Mouse (Mus musculus): ENCODE data around the gene Aldh8a1. TPM values are rescaled to one million over a fixed set of nuclear protein-coding genes. Genes with fewer than 3 reads are reported as not detected.

Aldh8a1 gene
- polyA plus RNA-seq, 2 experiments: 11.6 to 21.5 TPM

DNA sequence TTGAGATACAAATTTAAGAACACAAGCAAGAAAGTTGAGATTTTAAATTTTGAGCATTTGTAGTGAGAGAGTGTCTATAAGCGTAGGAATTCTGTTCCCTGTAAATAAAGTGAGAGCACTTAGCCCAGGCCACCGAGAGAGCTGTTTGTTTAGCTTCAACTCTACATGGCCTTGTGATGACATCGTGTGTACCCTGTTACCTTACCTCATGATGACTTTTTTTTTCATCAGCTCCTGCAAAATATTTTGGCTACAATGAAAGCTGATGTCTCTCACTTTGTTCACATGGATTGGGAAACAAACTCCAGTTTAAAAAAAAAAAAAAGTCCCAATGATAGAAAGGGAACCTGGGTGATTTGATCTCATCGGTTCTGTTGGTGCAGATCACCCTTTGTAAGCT lies 64.6 kb downstream of the Aldh8a1 start:
- DNase-seq (ENCODE audit: low read depth in 3 of 3, low spot score in 3 of 3): no peak
- no peak overlapping the region for H3K27ac ChIP-seq
- WGBS (ENCODE audit: insufficient replicate concordance): 60% methylated on average over 4 of the region's 4 CpGs

DNA sequence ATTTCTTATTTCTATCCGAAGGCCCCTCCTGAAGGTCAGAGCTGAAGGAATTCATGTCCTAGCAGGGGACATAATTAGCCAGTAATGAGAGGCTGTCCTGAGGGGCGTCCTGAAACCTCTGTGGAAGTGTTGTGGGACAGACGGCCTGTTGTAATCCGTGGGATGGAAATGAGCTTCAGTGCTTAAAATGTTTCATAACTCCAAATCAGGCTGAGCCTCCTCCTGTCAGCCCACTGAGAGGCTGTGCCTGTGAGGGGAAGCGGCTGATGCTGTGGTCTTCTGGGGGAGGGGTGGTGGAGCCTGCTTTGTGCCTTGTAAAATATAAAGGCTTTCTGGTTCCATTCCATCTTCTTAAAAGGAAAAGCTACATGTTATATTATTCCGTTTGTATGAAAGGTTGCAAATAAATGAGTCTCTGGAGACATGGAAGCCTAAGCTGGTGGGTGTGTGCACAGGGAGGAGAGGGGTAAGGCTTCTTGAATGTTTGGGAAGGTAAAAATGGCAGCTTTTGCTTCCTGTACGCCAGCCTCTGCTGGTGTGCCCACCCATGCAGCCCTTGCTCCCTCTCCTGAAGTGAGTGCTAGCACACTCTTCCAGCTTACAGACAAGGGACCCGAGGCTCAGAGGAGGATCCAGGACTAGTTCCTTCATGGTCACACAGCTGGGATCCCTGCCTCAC lies 66.7 kb downstream of the Aldh8a1 start:
- Histone ChIP-seq H3K27ac (no peak overlapping the region), H3K4me1 (replicated peaks; ENCODE audit: control insufficient read depth in 2 of 2, insufficient read depth in 2 of 2, low read length in 1 of 2) (peaks cover 3 to 27% of the 10 kb centered on the region in 2 experiments; a peak in 3 of 4 replicates), H3K36me3 (replicated peaks; ENCODE audit: control insufficient read depth, insufficient read depth, low read depth) (no peaks in the 10 kb centered on the region), H3K4me2 (ENCODE audit: low read depth) (no peak overlapping the region), H3K9ac (replicated peaks) (no peak overlapping the region), H3K9me3 (ENCODE audit: control insufficient read depth, low read length) (no peaks in the 10 kb centered on the region), H3K4me3 (ENCODE audit: insufficient read depth in 1 of 2, low read depth in 2 of 2, low read length in 2 of 2) (no peak overlapping the region), H3K27me3 (ENCODE audit: control insufficient read depth, insufficient read depth, low read length) (no peaks in the 10 kb centered on the region)
- 43% methylated on average over 8 of the region's 8 CpGs for whole genome bisulfite sequencing (ENCODE audit: insufficient replicate concordance)
- TF ChIP-seq EP300 (IDR thresholded peaks at IDR 0.05; ENCODE audit: low read depth): no peak
- no peak for TF ChIP-seq CTCF (IDR thresholded peaks at IDR 0.05; ENCODE audit: low read depth)
- ATAC-seq (ENCODE audit: insufficient read depth) (no peak), DNase-seq (ENCODE audit: low read depth in 3 of 3, low spot score in 3 of 3) (no peak)

More for the DNA sequence above, 64.6 kb downstream of the Aldh8a1 start:
- Histone ChIP-seq H3K9ac (replicated peaks) (no peak overlapping the region), H3K4me3 (ENCODE audit: insufficient read depth in 1 of 2, low read depth in 2 of 2, low read length in 2 of 2) (no peak overlapping the region), H3K9me3 (ENCODE audit: control insufficient read depth, low read length) (no peaks in the 10 kb centered on the region), H3K36me3 (replicated peaks; ENCODE audit: control insufficient read depth, insufficient read depth, low read depth) (no peaks in the 10 kb centered on the region), H3K4me1 (replicated peaks; ENCODE audit: control insufficient read depth in 2 of 2, insufficient read depth in 2 of 2, low read length in 1 of 2) (peaks cover 3 to 25% of the 10 kb centered on the region in 2 experiments; a peak in 3 of 4 replicates), H3K4me2 (ENCODE audit: low read depth) (no peak overlapping the region), H3K27me3 (ENCODE audit: control insufficient read depth, insufficient read depth, low read length) (no peaks in the 10 kb centered on the region)
- no peak for ATAC-seq (ENCODE audit: insufficient read depth)
- TF ChIP-seq EP300 (IDR thresholded peaks at IDR 0.05; ENCODE audit: low read depth) (no peak), CTCF (IDR thresholded peaks at IDR 0.05; ENCODE audit: low read depth) (no peak)

DNA sequence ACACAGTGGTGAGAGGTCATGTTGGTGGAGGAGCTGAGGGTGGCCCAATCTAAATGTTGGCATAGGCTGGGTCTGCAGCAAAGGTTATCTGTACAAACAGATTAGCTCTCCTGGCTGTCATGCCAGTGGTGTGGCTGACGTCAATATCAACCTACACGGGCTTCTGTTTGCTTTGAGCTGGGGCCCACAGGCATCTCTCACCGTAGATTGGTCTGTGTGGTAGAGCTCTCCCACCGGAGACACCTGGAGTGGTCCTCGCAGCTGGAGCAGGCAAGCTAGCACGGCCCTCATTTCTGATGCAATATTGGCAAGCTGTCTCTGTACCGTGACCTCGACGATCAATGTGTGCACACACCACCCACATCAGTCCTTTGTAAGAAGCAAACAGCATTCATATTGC lies 67.3 kb downstream of the Aldh8a1 start:
- H3K4me3 ChIP-seq (ENCODE audit: insufficient read depth in 1 of 2, low read depth in 2 of 2, low read length in 2 of 2): no peak overlapping the region
- no peak overlapping the region for H3K4me2 ChIP-seq (ENCODE audit: low read depth)
- ATAC-seq (ENCODE audit: insufficient read depth): peak; percentile 79
- H3K36me3 ChIP-seq (replicated peaks; ENCODE audit: control insufficient read depth, insufficient read depth, low read depth): no peaks in the 10 kb centered on the region
- H3K9me3 ChIP-seq (ENCODE audit: control insufficient read depth, low read length): no peaks in the 10 kb centered on the region
- H3K9ac ChIP-seq (replicated peaks): no peak overlapping the region
- TF ChIP-seq CTCF (IDR thresholded peaks at IDR 0.05; ENCODE audit: low read depth) (no peak), EP300 (IDR thresholded peaks at IDR 0.05; ENCODE audit: low read depth) (no peak)
- peaks cover 3 to 27% of the 10 kb centered on the region in 2 experiments; a peak in 3 of 4 replicates for H3K4me1 ChIP-seq (replicated peaks; ENCODE audit: control insufficient read depth in 2 of 2, insufficient read depth in 2 of 2, low read length in 1 of 2)
- H3K27ac ChIP-seq: no peak overlapping the region
- peak in 2 of 3 experiments; percentile 14 to 16 for DNase-seq (ENCODE audit: low read depth in 3 of 3, low spot score in 3 of 3)
- WGBS (ENCODE audit: insufficient replicate concordance): 53% methylated on average over 9 of the region's 9 CpGs
- no peaks in the 10 kb centered on the region for H3K27me3 ChIP-seq (ENCODE audit: control insufficient read depth, insufficient read depth, low read length)

Other genes starting within 250 kb of the Aldh8a1 start
- gene Myb, start 216.3 kb upstream of the Aldh8a1 start, polyA plus RNA-seq (2012; rRNA removed): 14.1 and 16.9 TPM in 2 replicates
- gene Myb, start 216.3 kb upstream of the Aldh8a1 start, polyA plus RNA-seq (2014; fragmentation: Nextera tagmentation; extraction: Ambion mirVana): 11.7 and 13.6 TPM in 2 replicates
- 13.5 and 18.0 TPM in 2 replicates for gene Hbs1l, start 81.3 kb upstream of the Aldh8a1 start, polyA plus RNA-seq (2012; rRNA removed)
- gene Hbs1l, start 81.3 kb upstream of the Aldh8a1 start, polyA plus RNA-seq (2014; fragmentation: Nextera tagmentation; extraction: Ambion mirVana): 56.1 and 61.8 TPM in 2 replicates
- not detected in 2 replicates for gene 1700020N01Rik, start 215.9 kb downstream of the Aldh8a1 start, polyA plus RNA-seq (2012; rRNA removed)
- gene 1700020N01Rik, start 215.9 kb downstream of the Aldh8a1 start, polyA plus RNA-seq (2014; fragmentation: Nextera tagmentation; extraction: Ambion mirVana): not detected in 2 replicates